Mouse (Mus musculus) ES-CJ7 (cell line): ENCODE measurements around the gene Eri3.

Experiments
- DNase-seq: peaks from one replicate; pipeline ENCODE4 v3.0.0; 2011; ENCODE audit warnings: low read depth, low spot score

The Eri3 gene

GRCm38 (mm10) chr4:117550140-117550851 is at the start of gene Eri3:
Gene Eri3 (plus strand): TSS chr4:117550365.
- DNase-seq = peak; percentile 99

- DNase-seq = no peak
Measured at GRCm38 (mm10) chr4:117518246-117518645, 31.9 kb upstream of the Eri3 start.

GRCm38 (mm10) chr4:117521350-117521749 is 28.8 kb upstream of the Eri3 start:
- DNase-seq = peak; percentile 39

GRCm38 (mm10) chr4:117525990-117526389 is 24.2 kb upstream of the Eri3 start:
- no peak for DNase-seq

GRCm38 (mm10) chr4:117527116-117527899 is 22.9 kb upstream of the Eri3 start:
- DNase-seq = no peak

- peak; percentile 75 for DNase-seq
Measured at GRCm38 (mm10) chr4:117527952-117528351, 22.2 kb upstream of the Eri3 start.

- DNase-seq = no peak
Measured at GRCm38 (mm10) chr4:117529843-117530242, 20.3 kb upstream of the Eri3 start.

- DNase-seq = no peak
Measured at GRCm38 (mm10) chr4:117535496-117536200, 14.5 kb upstream of the Eri3 start.

- DNase-seq = no peak
Measured at GRCm38 (mm10) chr4:117537002-117537401, 13.2 kb upstream of the Eri3 start.

- DNase-seq = no peak
Measured at GRCm38 (mm10) chr4:117539329-117539980, 10.7 kb upstream of the Eri3 start.

- no peak for DNase-seq
Measured at GRCm38 (mm10) chr4:117540571-117540970, 9.6 kb upstream of the Eri3 start.

- no peak for DNase-seq
Measured at GRCm38 (mm10) chr4:117545448-117545847, 4.7 kb upstream of the Eri3 start.

GRCm38 (mm10) chr4:117546616-117547015 is 3.5 kb upstream of the Eri3 start:
- no peak for DNase-seq

GRCm38 (mm10) chr4:117549576-117549975 is 589 bp upstream of the Eri3 start:
- DNase-seq = no peak

GRCm38 (mm10) chr4:117551144-117552000 is 1.2 kb downstream of the Eri3 start:
- DNase-seq = no peak

GRCm38 (mm10) chr4:117555495-117555894 is 5.3 kb downstream of the Eri3 start:
- no peak for DNase-seq

- no peak for DNase-seq
Measured at GRCm38 (mm10) chr4:117556372-117556771, 6.2 kb downstream of the Eri3 start.

- no peak for DNase-seq
Measured at GRCm38 (mm10) chr4:117557068-117557645, 7.0 kb downstream of the Eri3 start.

GRCm38 (mm10) chr4:117563967-117564366 is 13.8 kb downstream of the Eri3 start:
- DNase-seq = no peak

- no peak for DNase-seq
Measured at GRCm38 (mm10) chr4:117568846-117569245, 18.7 kb downstream of the Eri3 start.
